Mouse (Mus musculus) C3H10T1/2 (cell line): ENCODE data around the gene Gm45337. TPM values are rescaled to one million over a fixed set of nuclear protein-coding genes. Genes with fewer than 3 reads are reported as not detected.

Source experiments
- polyA plus RNA-seq, 2 experiments: library from polyadenylated mRNA; unstranded; fragments of >200 nt; fragmentation: generic; extraction: Trizol; gene quantifications; one replicate each; pipeline ENCODE4 v1.2.1; 2012; ENCODE audit warnings: missing spikeins in 2 of 2

Gene Gm45337
- polyA plus RNA-seq, result not detected

GRCm38 (mm10) chr7:142144507-142144906 lies at the start of gene Gm45337:
Gene Gm45337, minus strand, starts transcription at chr7:142144607.

GRCm38 (mm10) chr7:142190289-142190688 lies 45.9 kb upstream of the Gm45337 start, which contains the start of gene Gm10153:
Gene Gm10153, minus strand, starts transcription at chr7:142190389.

GRCm38 (mm10) chr7:142175905-142176304 lies 31.5 kb upstream of the Gm45337 start, which contains the start of gene Krtap5-2:
Gene Krtap5-2, minus strand, starts transcription at chr7:142176005.

GRCm38 (mm10) chr7:142165639-142166038 lies 21.2 kb upstream of the Gm45337 start, which contains the start of gene Gm4553:
Gene Gm4553, minus strand, starts transcription at chr7:142165739.

GRCm38 (mm10) chr7:142157013-142157412 lies 12.6 kb upstream of the Gm45337 start, which contains the start of gene Gm29735:
Gene Gm29735, minus strand, starts transcription at chr7:142157113.

GRCm38 (mm10) chr7:142135934-142136333 lies 8.5 kb downstream of the Gm45337 start, which contains the start of gene Gm39115:
Gene Gm39115, minus strand, starts transcription at chr7:142136034.

GRCm38 (mm10) chr7:142120629-142121028 lies 23.8 kb downstream of the Gm45337 start, which contains the start of gene Gm45618:
Gene Gm45618, minus strand, starts transcription at chr7:142120729.

GRCm38 (mm10) chr7:142095183-142095931 lies 49.0 kb downstream of the Gm45337 start, which contains the start of gene Dusp8:
Gene Dusp8, minus strand, starts transcription at chr7:142095843.

Other genes starting within 250 kb of the Gm45337 start
- 10 to 100 TPM in 1 of 2 experiments, 1 to 10 TPM in 1; 5.5 to 23.0 TPM for gene Tollip, start 226.1 kb downstream of the Gm45337 start, polyA plus RNA-seq
- gene Brsk2, start 194.9 kb downstream of the Gm45337 start, polyA plus RNA-seq, result under 1 TPM; 0.02 to 0.21 TPM
- gene Mob2, start 83.5 kb downstream of the Gm45337 start, polyA plus RNA-seq, result 10 to 100 TPM; 15.6 to 37.1 TPM
- gene Dusp8, start 48.8 kb downstream of the Gm45337 start, polyA plus RNA-seq, result under 1 TPM; 0.79 to 0.83 TPM
- not detected for gene Gm45618, start 23.9 kb downstream of the Gm45337 start, polyA plus RNA-seq
- gene Gm39115, start 8.6 kb downstream of the Gm45337 start, polyA plus RNA-seq, result not detected
- not detected for gene Gm29735, start 12.5 kb upstream of the Gm45337 start, polyA plus RNA-seq
- not detected for gene Gm4553, start 21.1 kb upstream of the Gm45337 start, polyA plus RNA-seq
- gene Krtap5-2, start 31.4 kb upstream of the Gm45337 start, polyA plus RNA-seq, result not detected
- gene Gm10153, start 45.8 kb upstream of the Gm45337 start, polyA plus RNA-seq, result not detected
- not detected for gene Krtap5-3, start 56.8 kb upstream of the Gm45337 start, polyA plus RNA-seq
- not detected for gene Gm7579, start 67.3 kb upstream of the Gm45337 start, polyA plus RNA-seq
- gene Krtap5-5, start 85.4 kb upstream of the Gm45337 start, polyA plus RNA-seq, result not detected
- gene Gm40460, start 96.5 kb upstream of the Gm45337 start, polyA plus RNA-seq, result not detected
- not detected for gene Gm2431, start 113.7 kb upstream of the Gm45337 start, polyA plus RNA-seq
- not detected for gene Gm4559, start 129.8 kb upstream of the Gm45337 start, polyA plus RNA-seq
- not detected for gene Krtap5-1, start 152.5 kb upstream of the Gm45337 start, polyA plus RNA-seq
- gene Krtap5-4, start 158.9 kb upstream of the Gm45337 start, polyA plus RNA-seq, result not detected
- 1 to 10 TPM; 2.0 to 4.2 TPM for gene Ifitm10, start 229.1 kb upstream of the Gm45337 start, polyA plus RNA-seq
- under 1 TPM; 0.12 to 0.13 TPM for gene Gm49369, start 238.1 kb upstream of the Gm45337 start, polyA plus RNA-seq
- gene Ctsd, start 243.4 kb upstream of the Gm45337 start, polyA plus RNA-seq, result 100 to 1,000 TPM; 348 to 485 TPM